Mouse (Mus musculus) monocyte, adult 5-6 weeks (primary cell): ENCODE measurements around the gene Jag2. TPM values are rescaled to one million over a fixed set of nuclear protein-coding genes. Genes with fewer than 3 reads are reported as not detected.

Experiments used
- ATAC-seq: fragments of 153-309, 156-312 bp; replicated peaks from 2 replicates; pipeline ENCODE4 v1.8.0; 2017; ENCODE audit warnings: mild to moderate bottlenecking; ENCODE audit not compliant: low TSS enrichment, insufficient number of reproducible peaks, severe bottlenecking, poor library complexity, low FRiP score
- total RNA-seq: library from RNA; stranded (forward); fragments of 200-1000, 200-491, 200-594 nt; gene quantifications from 3 replicates; pipeline ENCODE4 v1.2.3, GENCODE M21; 2017

Jag2 gene
- total RNA-seq, 1 experiment from 2014 or later: 3.4 TPM

GRCm38 (mm10) chr12:112943669-112944068 is 14.1 kb upstream of the Jag2 start:
- no peak for ATAC-seq

GRCm38 (mm10) chr12:112941776-112942713 is 12.5 kb upstream of the Jag2 start, which contains the start of gene Nudt14:
TSS of gene Nudt14 (minus strand) at chr12:112942124.
- peak; percentile 44 for ATAC-seq

- no peak for ATAC-seq
Observed at GRCm38 (mm10) chr12:112941156-112941775, 11.7 kb upstream of the Jag2 start.

- no peak for ATAC-seq
Observed at GRCm38 (mm10) chr12:112940710-112941109, 11.1 kb upstream of the Jag2 start.

- no peak for ATAC-seq
Observed at GRCm38 (mm10) chr12:112940238-112940637, 10.7 kb upstream of the Jag2 start.

GRCm38 (mm10) chr12:112938873-112939565 is 9.4 kb upstream of the Jag2 start:
- no peak for ATAC-seq

- no peak for ATAC-seq
Observed at GRCm38 (mm10) chr12:112938366-112938765, 8.8 kb upstream of the Jag2 start.

- no peak for ATAC-seq
Observed at GRCm38 (mm10) chr12:112937906-112938305, 8.3 kb upstream of the Jag2 start.

GRCm38 (mm10) chr12:112932647-112933046 is 3.1 kb upstream of the Jag2 start:
- ATAC-seq: no peak

- no peak for ATAC-seq
Observed at GRCm38 (mm10) chr12:112928401-112929241, 955 bp downstream of the Jag2 start.

GRCm38 (mm10) chr12:112927265-112927664 is 2.3 kb downstream of the Jag2 start:
- no peak for ATAC-seq

GRCm38 (mm10) chr12:112925950-112926349 is 3.6 kb downstream of the Jag2 start:
- no peak for ATAC-seq

GRCm38 (mm10) chr12:112922541-112922940 is 7.0 kb downstream of the Jag2 start:
- ATAC-seq: no peak

GRCm38 (mm10) chr12:112921518-112921917 is 8.1 kb downstream of the Jag2 start:
- no peak for ATAC-seq

GRCm38 (mm10) chr12:112917906-112918305 is 11.7 kb downstream of the Jag2 start:
- ATAC-seq: no peak

GRCm38 (mm10) chr12:112917486-112917885 is 12.1 kb downstream of the Jag2 start:
- ATAC-seq: no peak; the same call in 1 of the 2 replicates

GRCm38 (mm10) chr12:112916698-112917400 is 12.7 kb downstream of the Jag2 start:
- ATAC-seq: no peak

- ATAC-seq: no peak
Observed at GRCm38 (mm10) chr12:112915587-112915986, 14.0 kb downstream of the Jag2 start.
